Mouse (Mus musculus): ENCODE measurements around the gene Cyp2a22.
"Not testable (repeated sequence)": the region's sequence is repeated elsewhere in the genome, so short reads cannot be mapped to it uniquely, and the experiment has no call there.

- TF ChIP-seq POLR2A, CTCF (IDR thresholded peaks at IDR 0.05; ENCODE audit: extremely low read depth, insufficient read depth, low read length): not testable (repeated sequence)
Observed at GRCm38 (mm10) chr7:26962371-26962770, 23.2 kb upstream of the Cyp2a22 start.

All from cortical plate, adult 2 months (tissue).